Mouse (Mus musculus): ENCODE results near the gene Gtpbp6. TPM values are rescaled to one million over a fixed set of nuclear protein-coding genes. Genes with fewer than 3 reads are reported as not detected.
"Not testable (repeated sequence)": the region's sequence is repeated elsewhere in the genome, so short reads cannot be mapped to it uniquely, and the experiment has no call there.

Gtpbp6 gene
- polyA plus RNA-seq (2016; fragmentation: Nextera tagmentation; extraction: Ambion mirVana) = 43.1 and 47.2 TPM in 2 replicates

DNA sequence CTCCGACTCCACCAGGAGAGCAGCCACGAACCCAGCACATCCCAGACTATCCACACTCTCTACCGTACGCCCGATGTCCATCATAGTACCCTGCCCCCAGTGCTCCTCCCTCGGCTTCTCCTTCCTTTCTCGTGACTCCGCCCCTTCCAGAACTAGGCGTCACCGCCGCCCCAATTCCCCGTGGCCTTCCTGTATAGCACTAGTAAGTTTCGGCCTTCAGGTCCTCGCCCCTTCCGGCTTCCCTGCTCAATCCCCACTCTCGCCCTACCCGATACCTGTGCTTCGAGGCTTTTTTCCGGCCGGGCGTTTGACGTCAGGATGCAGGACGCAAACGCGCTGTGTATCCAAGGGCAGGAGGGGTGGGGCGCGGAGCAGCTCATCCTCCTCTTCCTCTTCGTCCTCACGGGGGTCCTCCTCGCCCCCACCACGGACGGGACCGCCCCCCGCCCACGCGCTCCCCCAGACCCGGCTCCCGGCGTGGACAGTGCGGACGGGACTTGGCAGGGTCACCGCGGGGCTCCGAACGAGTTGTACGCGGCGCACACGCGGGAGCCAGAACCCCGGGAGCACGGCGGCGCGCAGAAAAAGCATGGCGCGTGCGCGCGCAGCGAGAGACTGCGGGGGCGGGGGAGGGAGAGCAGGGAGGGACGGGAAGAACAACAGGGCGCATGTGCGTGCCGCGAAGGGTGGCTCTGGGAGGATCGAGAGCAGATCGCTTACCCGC lies at the start of gene Gtpbp6:
Gene Gtpbp6, minus strand, starts transcription at position 617 of the 724 bp plus-strand sequence.
- Histone ChIP-seq H3K9ac (peak within 1 kb of the TSS; percentile 83), H3K36me3 (peaks cover 44% of the 10 kb centered on the region), H3K27ac (peak within 1 kb of the TSS; percentile 98), H3K4me1 (0 out of 2 replicates have a peak, but pooled peaks cover 11% of the 10 kb centered on the region), H3K4me3 (peak within 1 kb of the TSS; percentile 83), H3K27me3 (no peaks in the 10 kb centered on the region), H3K9me3 (no peaks in the 10 kb centered on the region), H3K4me2 (replicated peaks) (peak within 1 kb of the TSS; percentile 83)
- peak; percentile 79 for ATAC-seq (ENCODE audit: insufficient number of reproducible peaks, insufficient read depth, low FRiP score, low TSS enrichment)
- WGBS = under 1% methylated on average over 71 of the region's 71 CpGs

DNA sequence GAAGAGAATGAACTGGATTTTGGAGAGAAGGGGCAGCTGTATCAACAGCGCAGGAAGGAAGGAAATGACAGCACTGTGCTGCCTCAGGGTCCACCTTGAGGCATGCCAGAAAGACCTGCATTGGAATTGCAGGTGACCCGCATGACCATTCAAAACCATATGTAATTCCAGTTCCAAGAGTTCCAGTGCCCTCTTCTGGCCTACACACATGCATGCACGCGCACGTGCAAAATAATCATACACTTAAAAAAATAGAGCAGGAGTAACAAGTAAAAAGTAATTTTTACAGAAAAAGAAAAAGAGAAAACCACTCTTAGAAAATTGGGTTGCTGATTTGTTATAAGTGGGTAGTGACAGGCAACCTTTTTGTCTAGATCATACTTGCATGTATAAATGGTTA lies 35.0 kb upstream of the Gtpbp6 start:
- Histone ChIP-seq H3K4me1 (no peaks in the 10 kb centered on the region), H3K27ac (no peak overlapping the region), H3K9ac (no peak overlapping the region), H3K36me3 (peaks cover 38% of the 10 kb centered on the region), H3K4me3 (no peak overlapping the region), H3K27me3 (no peaks in the 10 kb centered on the region), H3K4me2 (replicated peaks) (no peak overlapping the region), H3K9me3 (no peaks in the 10 kb centered on the region)
- WGBS = 83% methylated on average over 5 of the region's 5 CpGs
- ATAC-seq (ENCODE audit: insufficient number of reproducible peaks, insufficient read depth, low FRiP score, low TSS enrichment) = no peak

DNA sequence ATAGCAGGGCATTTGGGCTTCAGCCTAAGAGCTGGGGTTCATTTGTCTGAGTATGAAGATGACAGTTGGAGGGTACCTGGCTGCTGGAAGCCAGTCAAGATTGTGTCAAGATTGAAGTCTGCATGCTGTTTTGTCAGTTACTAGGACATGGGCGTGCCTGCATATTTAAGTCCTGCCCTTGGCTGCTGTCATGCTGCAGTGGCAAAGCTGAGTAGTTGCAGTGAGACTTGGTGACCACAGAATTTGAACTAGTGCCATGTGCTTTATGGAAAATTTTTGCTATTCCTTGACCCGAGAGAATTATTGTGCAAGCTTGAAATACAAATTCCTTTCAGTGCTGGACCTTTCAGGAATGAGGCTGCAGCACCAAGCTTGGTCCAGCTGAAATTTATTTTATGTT lies 34.3 kb upstream of the Gtpbp6 start:
- H3K27ac ChIP-seq = no peak overlapping the region
- no peaks in the 10 kb centered on the region for H3K4me1 ChIP-seq
- no peak overlapping the region for H3K9ac ChIP-seq
- H3K36me3 ChIP-seq = peaks cover 31% of the 10 kb centered on the region
- no peaks in the 10 kb centered on the region for H3K27me3 ChIP-seq
- WGBS = 91% methylated on average over 2 of the region's 2 CpGs
- ATAC-seq (ENCODE audit: insufficient number of reproducible peaks, insufficient read depth, low FRiP score, low TSS enrichment) = no peak
- H3K4me2 ChIP-seq (replicated peaks) = no peak overlapping the region
- H3K9me3 ChIP-seq = no peaks in the 10 kb centered on the region
- no peak overlapping the region for H3K4me3 ChIP-seq

DNA sequence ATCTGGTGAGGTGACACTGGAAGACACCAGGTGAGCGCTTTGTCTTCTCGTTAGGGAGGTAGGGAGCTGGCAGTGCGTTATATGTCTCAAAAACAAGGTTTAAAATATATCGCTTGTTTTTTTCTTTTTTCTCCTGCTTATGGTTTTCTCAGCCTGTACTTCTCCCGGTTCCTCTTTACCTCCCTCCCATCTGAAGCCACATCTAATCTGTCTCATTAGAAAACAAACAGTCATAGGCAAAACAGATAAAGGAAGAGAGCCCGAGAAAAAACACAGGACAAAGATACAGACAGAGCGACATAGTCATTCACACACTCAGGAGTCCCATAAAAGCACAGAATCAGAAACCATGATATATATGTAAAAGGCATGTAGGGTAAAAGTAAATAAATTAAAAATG lies 32.4 kb upstream of the Gtpbp6 start:
- WGBS = 91% methylated on average over 7 of the region's 7 CpGs

DNA sequence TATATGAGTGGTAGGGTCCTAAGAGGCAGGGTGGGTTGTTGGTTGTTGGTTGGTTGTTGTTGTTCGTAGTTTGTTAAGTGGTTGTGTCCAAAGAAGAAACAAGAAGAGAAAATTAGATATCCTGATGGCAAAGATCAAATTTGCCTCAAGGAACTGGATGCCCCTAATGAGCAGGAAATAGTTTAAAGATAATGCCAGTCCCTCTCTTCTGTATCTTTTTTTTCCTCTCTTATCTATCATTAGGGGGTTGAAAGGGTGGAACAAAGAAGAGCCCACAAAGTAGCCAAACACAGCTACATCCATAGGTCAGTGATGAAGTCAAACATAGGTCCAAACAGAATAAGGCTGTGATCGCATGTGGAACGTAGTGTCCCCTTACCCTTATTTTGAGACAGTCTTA lies 31.3 kb upstream of the Gtpbp6 start:
- Histone ChIP-seq H3K36me3 (peaks cover 11% of the 10 kb centered on the region), H3K4me3 (no peak overlapping the region)

More for the DNA sequence above, 32.4 kb upstream of the Gtpbp6 start:
- Histone ChIP-seq H3K4me2 (replicated peaks) (no peak overlapping the region), H3K27me3 (no peaks in the 10 kb centered on the region), H3K9ac (no peak overlapping the region), H3K9me3 (no peaks in the 10 kb centered on the region), H3K4me3 (no peak overlapping the region), H3K27ac (no peak overlapping the region), H3K4me1 (no peaks in the 10 kb centered on the region), H3K36me3 (peaks cover 15% of the 10 kb centered on the region)
- ATAC-seq (ENCODE audit: insufficient number of reproducible peaks, insufficient read depth, low FRiP score, low TSS enrichment) = no peak

DNA sequence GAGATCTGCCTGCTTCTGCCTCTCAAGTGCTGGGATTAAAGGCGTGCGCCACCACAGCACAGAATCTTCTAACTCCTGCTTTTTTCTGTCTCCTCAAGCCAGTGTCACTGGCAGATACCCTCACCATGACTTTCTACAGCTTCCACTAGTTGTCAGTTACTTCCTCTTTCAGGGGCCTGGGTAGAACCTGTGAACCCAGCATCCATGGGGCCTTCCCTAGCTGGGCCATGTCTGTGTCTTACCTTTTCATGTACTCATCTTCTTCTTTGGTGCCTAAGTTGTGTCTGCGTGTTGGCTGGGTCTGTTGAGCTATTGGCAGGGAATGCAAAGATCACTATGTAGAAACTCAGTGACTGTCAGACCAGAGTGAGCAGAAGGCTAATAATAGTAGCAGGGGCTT lies 29.8 kb upstream of the Gtpbp6 start:
- Histone ChIP-seq H3K4me3 (no peak overlapping the region), H3K9ac (no peak overlapping the region), H3K4me1 (no peaks in the 10 kb centered on the region), H3K27ac (no peak overlapping the region), H3K27me3 (no peaks in the 10 kb centered on the region), H3K9me3 (no peaks in the 10 kb centered on the region), H3K4me2 (replicated peaks) (no peak overlapping the region), H3K36me3 (peaks cover 11% of the 10 kb centered on the region)
- ATAC-seq (ENCODE audit: insufficient number of reproducible peaks, insufficient read depth, low FRiP score, low TSS enrichment) = no peak
- WGBS = 97% methylated on average over 3 of the region's 3 CpGs

More for the DNA sequence above, 31.3 kb upstream of the Gtpbp6 start:
- Histone ChIP-seq H3K9me3 (no peaks in the 10 kb centered on the region), H3K27ac (no peak overlapping the region), H3K4me2 (replicated peaks) (no peak overlapping the region), H3K4me1 (no peaks in the 10 kb centered on the region), H3K27me3 (no peaks in the 10 kb centered on the region), H3K9ac (no peak overlapping the region)
- 95% methylated on average over 3 of the region's 3 CpGs for WGBS
- no peak for ATAC-seq (ENCODE audit: insufficient number of reproducible peaks, insufficient read depth, low FRiP score, low TSS enrichment)

DNA sequence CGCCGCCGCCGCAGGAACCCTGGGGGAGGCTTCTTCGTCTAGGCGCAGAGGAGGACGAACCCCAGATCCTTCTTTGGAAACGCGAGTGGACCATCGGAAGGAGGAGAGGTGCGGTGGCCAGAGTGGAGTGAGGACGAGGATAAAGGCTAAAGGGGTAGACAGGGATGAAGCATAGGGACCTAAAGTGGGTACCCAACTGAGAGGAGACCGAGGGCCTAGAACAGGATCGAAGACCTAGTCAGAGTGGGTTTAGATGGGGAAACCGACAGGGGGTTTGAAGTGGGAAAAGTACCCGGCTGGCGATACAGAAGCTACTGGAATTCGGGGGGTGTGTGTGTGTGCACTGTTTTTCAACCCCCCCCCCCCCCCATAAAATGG lies 28.1 kb upstream of the Gtpbp6 start:
- H3K27ac ChIP-seq = peak overlapping the region; percentile 41; the same call in 1 of the 2 replicates
- H3K9me3 ChIP-seq = 0 out of 2 replicates have a peak, but pooled peaks cover 3% of the 10 kb centered on the region
- peak overlapping the region; percentile 81 for H3K4me2 ChIP-seq (replicated peaks)
- H3K27me3 ChIP-seq = no peaks in the 10 kb centered on the region
- no peaks in the 10 kb centered on the region for H3K4me1 ChIP-seq
- no peak for ATAC-seq (ENCODE audit: insufficient number of reproducible peaks, insufficient read depth, low FRiP score, low TSS enrichment)
- H3K4me3 ChIP-seq = peak overlapping the region; percentile 79
- peaks cover 8% of the 10 kb centered on the region for H3K36me3 ChIP-seq
- WGBS = 5% methylated on average over 18 of the region's 18 CpGs
- H3K9ac ChIP-seq = peak overlapping the region; percentile 74

DNA sequence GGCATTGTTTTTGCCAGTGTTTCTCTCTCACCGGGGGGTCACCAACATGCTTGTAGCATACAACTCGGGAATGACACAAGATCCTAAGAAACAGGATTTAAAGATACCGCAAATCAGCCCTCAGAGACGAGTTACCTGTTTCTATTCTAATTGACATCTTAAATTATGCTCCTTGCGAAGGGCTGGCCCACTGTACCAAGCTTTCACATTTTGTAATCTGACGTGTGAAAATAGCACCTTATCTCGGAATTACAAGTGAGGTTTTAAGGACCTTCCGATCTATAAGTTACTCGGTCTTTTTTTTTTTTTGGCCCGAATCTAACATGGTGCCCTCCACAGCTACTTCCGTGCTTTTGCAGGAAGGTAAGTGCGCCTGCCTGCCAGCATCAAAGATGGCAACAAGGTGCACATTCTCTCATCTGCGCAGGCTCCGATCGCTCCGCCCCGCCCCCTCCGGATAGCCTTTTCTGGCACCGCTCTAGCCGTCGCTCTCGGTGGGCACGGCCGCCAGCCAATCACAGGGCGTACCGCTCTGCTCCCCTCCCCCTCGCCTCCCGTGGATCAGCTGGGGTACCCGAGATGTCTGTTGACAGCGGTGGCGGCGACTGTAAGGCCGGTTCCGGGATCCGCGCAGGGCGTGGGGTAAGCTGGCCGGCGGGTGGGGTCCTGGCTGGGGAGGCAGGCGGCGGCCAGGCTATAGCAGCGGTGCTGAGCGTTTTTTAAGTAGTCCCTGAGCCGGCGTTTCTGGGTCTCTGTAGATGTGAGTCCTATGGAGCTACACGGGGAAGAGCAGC lies 27.5 kb upstream of the Gtpbp6 start, which contains the start of gene Chfr:
Gene Chfr, plus strand, starts transcription at position 550 of the 794 bp plus-strand sequence.
- H3K4me3 ChIP-seq = peak within 1 kb of the TSS; percentile 79
- peak within 1 kb of the TSS; percentile 41; the same call in 1 of the 2 replicates for H3K27ac ChIP-seq
- 4% methylated on average over 46 of the region's 46 CpGs for WGBS

DNA sequence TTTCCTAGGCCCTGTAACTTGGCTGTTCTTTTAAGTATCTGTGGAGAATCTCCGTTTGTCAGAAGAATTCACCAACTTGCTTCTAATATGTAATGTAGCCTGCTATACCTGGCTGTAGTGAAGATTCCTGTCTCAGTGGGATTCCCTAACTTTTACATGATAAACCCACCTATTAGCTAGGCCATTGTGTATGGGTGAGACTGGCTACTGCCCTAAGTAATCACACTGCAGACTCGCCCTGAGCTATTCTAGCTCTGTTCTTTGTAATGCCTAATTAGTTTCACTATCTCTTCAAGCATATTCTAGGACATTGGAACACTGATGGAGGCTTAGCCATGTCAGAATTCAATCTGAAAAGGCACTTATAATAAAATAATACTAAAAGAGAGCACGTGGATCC lies 14.4 kb upstream of the Gtpbp6 start:
- 84% methylated on average over 3 of the region's 3 CpGs for WGBS
- not testable (repeated sequence) for ATAC-seq (ENCODE audit: insufficient number of reproducible peaks, insufficient read depth, low FRiP score, low TSS enrichment); H3K4me1 ChIP-seq; H3K27ac ChIP-seq; H3K4me2 ChIP-seq (replicated peaks); H3K4me3 ChIP-seq; H3K27me3 ChIP-seq; H3K9ac ChIP-seq; H3K9me3 ChIP-seq
- H3K36me3 ChIP-seq = peaks cover 38% of the 10 kb centered on the region

More for the DNA sequence above, 27.5 kb upstream of the Gtpbp6 start, which contains the start of gene Chfr:
- Histone ChIP-seq H3K4me2 (replicated peaks) (peak within 1 kb of the TSS; percentile 81), H3K36me3 (peaks cover 5% of the 10 kb centered on the region; the same call in 1 of the 2 replicates), H3K4me1 (no peaks in the 10 kb centered on the region), H3K9me3 (0 out of 2 replicates have a peak, but pooled peaks cover 3% of the 10 kb centered on the region), H3K9ac (peak within 1 kb of the TSS; percentile 74), H3K27me3 (no peaks in the 10 kb centered on the region)
- peak; percentile 99 for ATAC-seq (ENCODE audit: insufficient number of reproducible peaks, insufficient read depth, low FRiP score, low TSS enrichment)

DNA sequence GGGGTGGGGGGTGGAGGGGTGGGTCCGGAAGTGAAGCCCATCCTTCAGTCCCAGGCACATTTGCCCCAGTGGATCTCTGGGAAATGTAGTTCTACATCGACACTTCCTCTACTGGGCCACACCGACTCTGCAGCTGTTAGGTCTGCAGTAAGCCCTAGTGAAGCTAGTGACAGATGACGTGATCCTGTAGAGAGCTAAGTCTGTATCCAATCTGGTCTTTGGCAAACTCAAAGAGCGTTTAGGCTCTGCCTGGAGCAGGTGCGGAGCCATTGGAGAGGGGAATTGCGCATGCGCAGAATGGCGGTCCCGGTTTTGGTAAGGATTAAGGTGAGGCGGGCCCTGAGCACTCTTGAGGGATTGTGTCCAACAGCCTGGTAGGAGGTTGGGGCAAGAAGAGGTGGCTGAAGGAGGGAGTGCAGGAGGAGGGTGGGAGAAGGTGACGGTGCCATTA lies 2.0 kb upstream of the Gtpbp6 start, which contains the start of gene Zfp605:
Gene Zfp605, plus strand, starts transcription at position 102 of the 451 bp plus-strand sequence.
- WGBS = 2% methylated on average over 12 of the region's 12 CpGs
- peak; percentile 36 for ATAC-seq (ENCODE audit: insufficient number of reproducible peaks, insufficient read depth, low FRiP score, low TSS enrichment)
- peaks cover 26% of the 10 kb centered on the region for H3K36me3 ChIP-seq
- peak within 1 kb of the TSS; percentile 76 for H3K27ac ChIP-seq
- H3K4me2 ChIP-seq (replicated peaks) = peak within 1 kb of the TSS; percentile 70
- H3K27me3 ChIP-seq = no peaks in the 10 kb centered on the region
- peak within 1 kb of the TSS; percentile 47 for H3K9ac ChIP-seq
- 0 out of 2 replicates have a peak, but pooled peaks cover 11% of the 10 kb centered on the region for H3K4me1 ChIP-seq
- H3K4me3 ChIP-seq = peak within 1 kb of the TSS; percentile 60
- H3K9me3 ChIP-seq = no peaks in the 10 kb centered on the region

DNA sequence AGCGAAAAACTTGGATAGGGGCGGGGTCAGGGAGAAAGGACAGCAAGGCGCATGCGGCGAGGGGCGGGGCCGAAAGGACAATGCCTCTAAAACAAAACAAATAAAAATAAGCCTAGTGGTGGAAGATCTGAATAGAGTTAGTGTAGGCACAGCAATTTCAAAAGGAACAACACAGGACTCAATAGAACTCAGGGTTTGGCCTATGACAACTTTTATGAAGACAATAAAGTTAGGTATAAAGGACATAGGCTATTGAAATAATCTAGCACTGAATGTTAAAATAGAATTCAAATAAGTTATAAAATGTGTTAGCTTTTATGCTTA lies 270 bp upstream of the Gtpbp6 start:
- Histone ChIP-seq H3K36me3 (peaks cover 43% of the 10 kb centered on the region), H3K4me2 (replicated peaks) (peak overlapping the region; percentile 83), H3K9ac (no peak overlapping the region), H3K4me1 (0 out of 2 replicates have a peak, but pooled peaks cover 11% of the 10 kb centered on the region), H3K4me3 (peak overlapping the region; percentile 83), H3K27ac (peak overlapping the region; percentile 98), H3K9me3 (no peaks in the 10 kb centered on the region), H3K27me3 (no peaks in the 10 kb centered on the region)
- 0% methylated on average over 6 of the region's 7 CpGs for WGBS
- ATAC-seq (ENCODE audit: insufficient number of reproducible peaks, insufficient read depth, low FRiP score, low TSS enrichment) = no peak
